Mouse (Mus musculus): ENCODE results near the gene Ncoa1. TPM values are rescaled to one million over a fixed set of nuclear protein-coding genes. Genes with fewer than 3 reads are reported as not detected.

The Ncoa1 gene
- total RNA-seq, 1 experiment, result 13.3 TPM

DNA sequence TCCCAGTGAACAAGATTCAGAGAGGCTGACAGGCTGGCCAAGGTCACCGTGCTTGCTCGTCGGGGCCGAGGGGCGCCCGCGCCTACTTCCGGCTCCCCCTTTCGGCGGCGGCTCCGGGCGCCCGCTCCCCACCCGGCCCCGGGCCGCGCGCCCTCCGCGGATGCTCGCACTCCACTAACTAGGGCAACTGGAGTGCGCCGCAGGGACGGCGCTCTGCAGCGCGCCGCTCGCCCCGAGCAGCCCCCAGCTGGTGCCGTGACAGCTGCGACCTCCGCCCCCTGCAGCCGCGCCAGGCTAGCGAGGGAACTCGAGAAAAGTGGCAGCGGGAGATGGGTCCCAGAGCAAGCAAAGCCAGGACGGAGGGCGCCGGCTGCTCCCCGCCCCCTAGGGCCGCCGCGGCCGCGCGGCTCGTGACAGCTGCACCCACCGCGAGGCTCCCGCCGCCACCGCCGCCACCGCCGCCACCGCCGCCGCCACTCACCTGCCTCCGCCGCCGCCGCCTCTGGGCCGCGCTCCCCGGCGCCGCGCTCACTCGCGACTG, 621 bp downstream of the Ncoa1 start:
- Histone ChIP-seq H3K4me1 (ENCODE audit: control insufficient read depth in 2 of 2, insufficient read depth in 2 of 2, low read length in 2 of 2, poor library complexity in 1 of 2) (peaks cover 0 to 2% of the 10 kb centered on the region in 2 experiments; a peak in 1 of 4 replicates), H3K27ac (ENCODE audit: insufficient read depth, low read depth, low read length, poor library complexity, severe bottlenecking) (no peak overlapping the region), H3K4me3 (ENCODE audit: insufficient read depth in 1 of 2, low read depth in 1 of 2, low read length in 2 of 2, poor library complexity in 1 of 2, severe bottlenecking in 1 of 2) (peak overlapping the region; percentile 97 to 99), H3K9ac (ENCODE audit: insufficient read depth, low read depth, low read length, poor library complexity, severe bottlenecking) (peak overlapping the region; percentile 86), H3K36me3 (ENCODE audit: control insufficient read depth, insufficient read depth, low read length, poor library complexity, severe bottlenecking) (no peaks in the 10 kb centered on the region), H3K9me3 (ENCODE audit: control insufficient read depth, insufficient read depth, low read depth, low read length) (no peaks in the 10 kb centered on the region)
- in situ Hi-C loops (cut with MboI; ENCODE audit: low sequenced_read_pairs in 2 of 2, unreplicated experiment in 2 of 2), result no loop called here
- no peak for TF ChIP-seq MAFK (IDR thresholded peaks at IDR 0.05; ENCODE audit: insufficient read depth, low read depth, low read length)
- peak; percentile 54; the same call in 1 of the 2 replicates for TF ChIP-seq HCFC1 (IDR thresholded peaks at IDR 0.05; ENCODE audit: borderline replicate concordance, insufficient read depth, low read length)
- no peak for DNase-seq (ENCODE audit: low read depth, low spot score)

- Histone ChIP-seq H3K9me3 (ENCODE audit: control insufficient read depth, insufficient read depth, low read depth, low read length) (no peaks in the 10 kb centered on the region), H3K4me3 (ENCODE audit: insufficient read depth in 1 of 2, low read depth in 1 of 2, low read length in 2 of 2, poor library complexity in 1 of 2, severe bottlenecking in 1 of 2) (peak overlapping the region; percentile 97 to 99), H3K27ac (ENCODE audit: insufficient read depth, low read depth, low read length, poor library complexity, severe bottlenecking) (no peak overlapping the region), H3K36me3 (ENCODE audit: control insufficient read depth, insufficient read depth, low read length, poor library complexity, severe bottlenecking) (no peaks in the 10 kb centered on the region), H3K4me1 (ENCODE audit: control insufficient read depth in 2 of 2, insufficient read depth in 2 of 2, low read length in 2 of 2, poor library complexity in 1 of 2) (peaks cover 0 to 2% of the 10 kb centered on the region in 2 experiments; a peak in 1 of 4 replicates), H3K9ac (ENCODE audit: insufficient read depth, low read depth, low read length, poor library complexity, severe bottlenecking) (no peak overlapping the region)
- DNase-seq (ENCODE audit: low read depth, low spot score), result no peak
- TF ChIP-seq ZNF384 (IDR thresholded peaks at IDR 0.05; ENCODE audit: low read depth, low read length), result peak; percentile 51; the same call in 1 of the 2 replicates
- TF ChIP-seq MAFK (IDR thresholded peaks at IDR 0.05; ENCODE audit: insufficient read depth, low read depth, low read length), result no peak
- in situ Hi-C loops (cut with MboI; ENCODE audit: low sequenced_read_pairs in 2 of 2, unreplicated experiment in 2 of 2), result no loop called here
Observed at GRCm38 (mm10) chr12:4475251-4475993, 1.6 kb downstream of the Ncoa1 start.

- Histone ChIP-seq H3K36me3 (ENCODE audit: control insufficient read depth, insufficient read depth, low read length, poor library complexity, severe bottlenecking) (no peaks in the 10 kb centered on the region), H3K27ac (ENCODE audit: insufficient read depth, low read depth, low read length, poor library complexity, severe bottlenecking) (no peak overlapping the region), H3K9me3 (ENCODE audit: control insufficient read depth, insufficient read depth, low read depth, low read length) (no peaks in the 10 kb centered on the region), H3K9ac (ENCODE audit: insufficient read depth, low read depth, low read length, poor library complexity, severe bottlenecking) (no peak overlapping the region), H3K4me1 (ENCODE audit: control insufficient read depth in 2 of 2, insufficient read depth in 2 of 2, low read length in 2 of 2, poor library complexity in 1 of 2) (no peaks in the 10 kb centered on the region), H3K4me3 (ENCODE audit: insufficient read depth in 1 of 2, low read depth in 1 of 2, low read length in 2 of 2, poor library complexity in 1 of 2, severe bottlenecking in 1 of 2) (no peak overlapping the region)
- no peak for DNase-seq (ENCODE audit: low read depth, low spot score)
- in situ Hi-C loops (cut with MboI; ENCODE audit: low sequenced_read_pairs in 2 of 2, unreplicated experiment in 2 of 2), result no loop called here
- TF ChIP-seq CHD2 (IDR thresholded peaks at IDR 0.05; ENCODE audit: low read depth, low read length) (no peak), ZNF384 (IDR thresholded peaks at IDR 0.05; ENCODE audit: low read depth, low read length) (no peak), ZC3H11A (IDR thresholded peaks at IDR 0.05; ENCODE audit: borderline replicate concordance, low read depth, low read length) (no peak), HCFC1 (IDR thresholded peaks at IDR 0.05; ENCODE audit: borderline replicate concordance, insufficient read depth, low read length) (no peak), MAFK (IDR thresholded peaks at IDR 0.05; ENCODE audit: insufficient read depth, low read depth, low read length) (no peak)
Observed at GRCm38 (mm10) chr12:4469115-4469514, 7.9 kb downstream of the Ncoa1 start.

DNA sequence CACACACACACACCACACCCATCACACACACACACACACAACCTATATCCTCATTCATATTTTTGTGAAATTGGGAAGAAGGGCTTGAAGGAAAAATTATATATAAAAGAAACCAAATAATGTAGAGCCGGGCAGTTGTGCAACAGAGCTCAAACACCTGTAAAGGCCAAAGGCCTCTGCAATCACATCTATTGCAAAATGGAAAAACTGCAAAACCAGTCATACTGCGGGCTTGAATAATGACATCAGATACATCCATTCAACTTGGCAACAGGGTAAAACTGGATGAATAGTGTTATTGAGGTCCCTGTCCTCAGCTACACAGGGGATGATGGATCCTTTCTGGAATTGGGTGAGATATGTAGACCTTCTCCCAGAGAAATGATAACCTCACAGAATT, 13.3 kb downstream of the Ncoa1 start:
- H3K4me3 ChIP-seq (ENCODE audit: insufficient read depth in 1 of 2, low read depth in 1 of 2, low read length in 2 of 2, poor library complexity in 1 of 2, severe bottlenecking in 1 of 2), result no peak overlapping the region
- in situ Hi-C loops (cut with MboI; ENCODE audit: low sequenced_read_pairs in 2 of 2, unreplicated experiment in 2 of 2), result no loop called here
- DNase-seq (ENCODE audit: low read depth, low spot score), result no peak
- TF ChIP-seq MAFK (IDR thresholded peaks at IDR 0.05; ENCODE audit: insufficient read depth, low read depth, low read length) (no peak), ZC3H11A (IDR thresholded peaks at IDR 0.05; ENCODE audit: borderline replicate concordance, low read depth, low read length) (no peak), CHD2 (IDR thresholded peaks at IDR 0.05; ENCODE audit: low read depth, low read length) (no peak), ZNF384 (IDR thresholded peaks at IDR 0.05; ENCODE audit: low read depth, low read length) (no peak), HCFC1 (IDR thresholded peaks at IDR 0.05; ENCODE audit: borderline replicate concordance, insufficient read depth, low read length) (no peak)
- no peaks in the 10 kb centered on the region for H3K36me3 ChIP-seq (ENCODE audit: control insufficient read depth, insufficient read depth, low read length, poor library complexity, severe bottlenecking)
- no peak overlapping the region for H3K9ac ChIP-seq (ENCODE audit: insufficient read depth, low read depth, low read length, poor library complexity, severe bottlenecking)
- no peaks in the 10 kb centered on the region for H3K9me3 ChIP-seq (ENCODE audit: control insufficient read depth, insufficient read depth, low read depth, low read length)
- no peak overlapping the region for H3K27ac ChIP-seq (ENCODE audit: insufficient read depth, low read depth, low read length, poor library complexity, severe bottlenecking)
- no peaks in the 10 kb centered on the region for H3K4me1 ChIP-seq (ENCODE audit: control insufficient read depth in 2 of 2, insufficient read depth in 2 of 2, low read length in 2 of 2, poor library complexity in 1 of 2)
